Mouse (Mus musculus): ENCODE measurements at regions not wholly inside any gene's neighbourhood (a gene's known extent, or its start where the extent isn't known, plus 50 kb on each side); places are given as distances from the start of the nearest gene placed in this dataset.

- no peak for DNase-seq
Observed at GRCm38 (mm10) chr9:115558131-115558530, 247.9 kb upstream of the Stt3b start.

GRCm38 (mm10) chr9:115559521-115559920, 249.3 kb upstream of the Stt3b start:
- no peak for DNase-seq

GRCm38 (mm10) chr9:115561207-115561606, 251.0 kb upstream of the Stt3b start:
- no peak for DNase-seq

- DNase-seq: no peak
Observed at GRCm38 (mm10) chr9:115562783-115563182, 252.6 kb upstream of the Stt3b start.

- no peak for DNase-seq
Observed at GRCm38 (mm10) chr9:115564366-115564765, 254.1 kb upstream of the Stt3b start.

GRCm38 (mm10) chr9:115568693-115569334, 258.6 kb upstream of the Stt3b start:
- no peak for DNase-seq

- no peak for DNase-seq
Observed at GRCm38 (mm10) chr9:115570998-115571397, 260.8 kb upstream of the Stt3b start.

- DNase-seq: no peak
Observed at GRCm38 (mm10) chr9:115581116-115581515, 270.9 kb upstream of the Stt3b start.

GRCm38 (mm10) chr9:115583548-115583947, 273.3 kb upstream of the Stt3b start:
- DNase-seq: no peak

GRCm38 (mm10) chr9:115584874-115585273, 274.7 kb upstream of the Stt3b start:
- no peak for DNase-seq

GRCm38 (mm10) chr9:115592466-115592865, 282.2 kb upstream of the Stt3b start:
- DNase-seq: no peak

GRCm38 (mm10) chr9:115600228-115600627, 290.0 kb upstream of the Stt3b start:
- DNase-seq: no peak

- DNase-seq: no peak
Observed at GRCm38 (mm10) chr9:115600826-115601225, 290.6 kb upstream of the Stt3b start.

- no peak for DNase-seq
Observed at GRCm38 (mm10) chr9:115602772-115603171, 292.6 kb upstream of the Stt3b start.

- peak; percentile 32 for DNase-seq
Observed at GRCm38 (mm10) chr9:115604450-115604849, 294.2 kb upstream of the Stt3b start.

GRCm38 (mm10) chr9:115604968-115605682, 294.9 kb upstream of the Stt3b start:
- no peak for DNase-seq

- no peak for DNase-seq
Observed at GRCm38 (mm10) chr9:115607961-115608360, 297.7 kb upstream of the Stt3b start.

- no peak for DNase-seq
Observed at GRCm38 (mm10) chr9:115608377-115608776, 298.2 kb upstream of the Stt3b start.

GRCm38 (mm10) chr9:115609904-115610303, 299.4 kb upstream of the Gadl1 start:
- no peak for DNase-seq

GRCm38 (mm10) chr9:115611713-115612112, 297.5 kb upstream of the Gadl1 start:
- no peak for DNase-seq

- DNase-seq: no peak
Observed at GRCm38 (mm10) chr9:115612908-115613307, 296.3 kb upstream of the Gadl1 start.

- no peak for DNase-seq
Observed at GRCm38 (mm10) chr9:115614007-115614406, 295.2 kb upstream of the Gadl1 start.

- no peak for DNase-seq
Observed at GRCm38 (mm10) chr9:115617909-115618308, 291.3 kb upstream of the Gadl1 start.

- no peak for DNase-seq
Observed at GRCm38 (mm10) chr9:115623948-115624347, 285.3 kb upstream of the Gadl1 start.
